Mouse (Mus musculus): ENCODE measurements around the gene Sorl1.

The Sorl1 gene

DNA sequence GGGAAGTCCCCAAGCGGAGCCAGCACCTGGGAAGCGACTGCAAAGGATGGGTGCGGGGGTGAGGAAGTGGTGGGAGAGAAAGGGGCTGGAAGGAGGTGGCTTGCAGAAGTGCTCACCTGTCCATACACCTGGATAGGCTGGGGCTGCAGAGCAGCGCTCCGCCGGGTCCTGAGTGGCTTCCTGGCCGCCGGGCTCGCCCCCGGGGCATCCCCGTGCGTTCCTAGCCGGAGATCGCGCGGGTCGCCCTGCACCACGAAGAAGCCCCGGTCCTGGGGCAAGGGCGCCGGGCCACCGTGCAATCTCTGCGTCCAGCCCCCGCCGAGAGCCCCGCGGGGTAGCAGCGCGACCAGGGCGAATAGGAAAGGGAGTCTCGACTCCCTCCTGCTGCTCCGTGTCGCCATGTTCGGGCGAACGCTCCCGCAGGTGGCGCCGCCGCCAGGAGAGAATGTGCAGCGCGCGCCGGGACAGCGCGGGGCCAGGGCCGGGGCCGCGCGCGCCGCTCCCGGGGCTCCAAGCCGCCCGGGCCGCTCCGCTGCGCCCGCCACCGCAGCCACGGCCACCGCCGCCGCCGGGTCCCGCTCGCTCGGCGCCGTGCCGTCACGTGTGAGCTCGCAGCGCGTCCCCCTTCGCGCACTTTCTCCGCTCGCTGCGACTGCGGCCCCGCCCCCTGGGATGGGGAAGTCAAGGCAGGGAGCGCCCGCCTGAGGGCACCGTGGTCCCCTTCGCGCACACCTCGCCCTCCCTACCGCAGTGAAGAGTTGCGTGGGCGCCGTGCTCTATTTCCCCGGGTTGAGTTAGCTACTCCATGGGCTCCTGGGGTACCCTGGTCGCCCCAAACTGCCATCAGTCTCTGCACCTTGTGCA lies at the start of gene Sorl1:
Sorl1 (minus strand) TSS at position 585 of the 864 bp plus-strand sequence.
- peak; percentile 73 for DNase-seq (ENCODE audit: low spot score)

- DNase-seq (ENCODE audit: low spot score): no peak
Measured at GRCm38 (mm10) chr9:42173781-42174180, 49.7 kb upstream of the Sorl1 start.

DNA sequence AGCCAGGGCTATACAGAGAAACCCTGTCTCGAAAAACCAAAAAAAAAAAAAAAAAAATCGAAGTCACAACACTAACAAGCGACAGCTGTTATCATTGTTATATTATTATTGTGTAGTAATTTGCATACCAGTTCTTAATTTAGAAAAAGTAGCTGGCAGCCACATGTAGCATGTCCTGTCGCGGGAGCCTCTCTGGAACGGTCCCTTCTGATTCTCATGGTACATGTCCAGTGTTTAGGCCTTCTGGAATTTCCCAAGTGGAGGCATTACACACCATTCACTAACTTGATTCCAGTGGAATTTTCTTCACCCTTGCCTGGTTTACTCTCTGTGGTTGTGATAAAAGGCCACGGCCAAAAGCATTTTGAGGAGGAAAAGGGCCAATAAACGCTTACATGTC lies 45.4 kb upstream of the Sorl1 start:
- no peak for DNase-seq (ENCODE audit: low spot score)

DNA sequence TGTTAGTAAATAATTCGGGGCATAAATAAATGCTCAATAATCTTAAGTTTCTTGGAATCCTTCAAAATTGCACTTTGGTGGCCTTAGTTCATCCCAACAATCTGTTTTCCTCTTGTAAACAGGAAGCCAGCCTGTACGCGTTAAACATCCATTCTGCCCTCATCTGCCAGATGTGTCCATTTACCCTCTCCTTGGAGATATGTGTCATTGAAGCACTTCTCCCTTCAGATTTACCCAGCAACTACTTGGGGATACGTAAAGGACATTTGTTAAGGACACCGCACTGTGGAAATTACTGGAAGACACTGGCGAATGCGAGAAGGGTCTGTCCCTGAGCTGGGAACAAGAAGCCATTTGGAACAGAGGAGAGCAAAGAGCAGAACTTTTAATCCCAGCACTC lies 44.9 kb upstream of the Sorl1 start:
- no peak for DNase-seq (ENCODE audit: low spot score)

DNA sequence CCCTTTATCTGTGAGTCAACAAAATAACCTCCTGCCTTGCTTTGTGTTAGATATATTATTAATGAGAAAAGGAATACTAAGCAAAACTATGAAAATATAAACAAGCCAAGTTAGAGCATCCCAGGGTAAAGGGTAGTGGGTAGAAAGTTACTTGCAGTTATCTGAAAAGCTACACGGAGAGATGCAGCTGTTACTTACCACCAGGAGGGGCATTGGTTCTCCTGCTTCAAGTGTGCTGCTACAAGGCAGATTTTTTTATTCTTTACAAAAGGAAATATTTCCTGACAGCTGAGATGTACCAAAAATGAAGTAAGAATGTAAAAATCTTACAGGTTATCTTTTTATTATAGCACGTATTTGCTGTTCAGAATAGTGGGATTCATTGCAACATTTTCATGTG lies 40.8 kb upstream of the Sorl1 start:
- DNase-seq (ENCODE audit: low spot score): no peak

DNA sequence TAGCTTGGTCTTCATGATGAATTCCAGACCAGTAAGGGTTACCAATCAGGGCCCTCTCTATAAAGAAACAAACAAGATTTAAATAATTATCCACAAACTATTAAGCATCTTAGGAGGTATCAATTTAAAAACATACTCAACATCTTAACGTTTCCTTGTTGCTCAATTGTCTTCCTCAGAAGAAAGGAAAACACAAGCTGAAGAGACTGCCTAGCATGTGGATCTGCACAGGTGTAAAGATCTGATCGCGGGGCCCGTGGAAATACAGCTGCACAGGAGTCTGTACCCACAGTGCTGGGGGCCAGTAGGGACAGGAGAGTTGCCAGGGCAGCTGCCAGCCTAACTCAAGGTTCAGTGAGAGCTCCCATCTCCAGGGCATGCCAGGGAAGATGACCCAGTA lies 38.9 kb upstream of the Sorl1 start:
- no peak for DNase-seq (ENCODE audit: low spot score)

GRCm38 (mm10) chr9:42159376-42159775 lies 35.3 kb upstream of the Sorl1 start:
- no peak for DNase-seq (ENCODE audit: low spot score)

DNA sequence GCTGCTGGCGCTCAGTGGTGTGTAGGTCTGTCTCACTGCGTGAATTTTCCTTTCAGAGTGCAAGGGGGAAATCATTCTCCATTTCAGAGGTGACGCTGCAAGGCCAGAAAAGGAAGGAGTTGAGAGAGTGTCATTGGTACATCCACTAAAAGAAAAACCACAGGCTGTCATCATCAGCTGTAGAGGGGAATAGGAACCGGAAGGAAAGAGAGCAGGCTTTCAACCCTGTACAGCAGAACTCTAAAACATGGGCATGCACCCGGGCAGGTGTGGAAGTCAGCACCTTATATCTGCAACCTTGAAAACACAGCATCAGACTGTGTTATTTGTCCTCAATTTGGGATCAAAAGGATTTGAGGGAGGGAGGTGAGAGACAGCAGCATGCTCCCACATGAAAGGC lies 34.6 kb upstream of the Sorl1 start:
- peak; percentile 52 for DNase-seq (ENCODE audit: low spot score)

- no peak for DNase-seq (ENCODE audit: low spot score)
Measured at GRCm38 (mm10) chr9:42157981-42158380, 33.9 kb upstream of the Sorl1 start.

DNA sequence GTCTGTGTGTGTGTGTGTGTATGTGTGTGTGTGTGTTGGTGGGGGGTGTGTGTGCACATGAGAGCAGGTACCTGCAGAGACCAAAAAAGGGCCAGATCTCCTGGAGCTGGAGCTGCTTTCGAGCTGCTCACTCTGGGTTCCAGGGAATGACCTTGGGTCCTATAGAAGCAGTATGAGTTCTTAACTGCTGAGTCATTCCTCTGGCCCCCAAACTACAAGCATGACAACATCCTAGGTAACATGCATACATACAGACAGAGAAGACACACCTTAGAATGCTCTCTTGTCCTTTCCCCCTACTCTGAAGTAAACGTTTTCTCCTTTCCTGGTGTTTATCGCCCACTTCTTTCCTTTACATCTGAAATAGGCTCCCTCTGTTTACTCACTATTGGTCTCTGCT lies 32.5 kb upstream of the Sorl1 start:
- DNase-seq (ENCODE audit: low spot score): no peak

DNA sequence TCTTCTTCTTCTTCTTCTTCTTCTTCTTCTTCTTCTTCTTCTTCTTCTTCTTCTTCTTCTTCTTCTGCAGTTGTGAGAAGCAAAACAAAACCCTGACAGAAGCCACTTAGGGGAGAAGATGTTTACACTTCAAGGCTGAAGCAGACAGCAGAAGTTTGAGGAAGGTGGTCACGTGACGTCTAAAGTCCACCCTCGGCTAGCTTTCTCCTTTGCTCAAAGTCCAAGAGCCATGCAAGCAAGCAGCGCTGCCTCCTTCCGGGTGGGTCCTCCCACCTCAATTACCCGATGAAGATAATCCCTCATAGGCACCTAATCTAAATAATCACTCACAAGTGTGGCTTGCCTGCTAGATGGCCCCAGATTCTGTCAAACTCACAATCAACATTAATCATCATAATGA lies 30.6 kb upstream of the Sorl1 start:
- DNase-seq (ENCODE audit: low spot score): no peak

- DNase-seq (ENCODE audit: low spot score): no peak
Measured at GRCm38 (mm10) chr9:42148816-42149215, 24.7 kb upstream of the Sorl1 start.

DNA sequence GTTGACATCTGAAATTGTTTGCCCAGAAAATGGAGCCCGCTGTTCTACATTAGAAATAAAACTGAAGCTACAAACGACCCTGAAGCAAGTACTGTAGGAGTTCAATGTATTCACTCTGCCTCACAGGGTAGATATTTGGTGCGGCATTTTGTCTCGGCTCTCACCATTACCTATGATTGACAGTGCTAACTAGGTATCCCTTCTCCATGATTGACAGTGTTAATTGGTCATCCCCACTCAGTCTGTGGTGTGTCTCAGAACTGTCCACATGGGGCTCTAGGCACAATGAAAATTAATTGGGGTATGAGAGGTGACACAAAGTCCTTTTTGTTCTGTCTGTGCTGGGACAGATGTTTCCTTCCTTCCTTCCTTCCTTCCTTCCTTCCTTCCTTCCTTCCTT lies 23.9 kb upstream of the Sorl1 start:
- no peak for DNase-seq (ENCODE audit: low spot score)

- DNase-seq (ENCODE audit: low spot score): no peak
Measured at GRCm38 (mm10) chr9:42146463-42146862, 22.4 kb upstream of the Sorl1 start.

DNA sequence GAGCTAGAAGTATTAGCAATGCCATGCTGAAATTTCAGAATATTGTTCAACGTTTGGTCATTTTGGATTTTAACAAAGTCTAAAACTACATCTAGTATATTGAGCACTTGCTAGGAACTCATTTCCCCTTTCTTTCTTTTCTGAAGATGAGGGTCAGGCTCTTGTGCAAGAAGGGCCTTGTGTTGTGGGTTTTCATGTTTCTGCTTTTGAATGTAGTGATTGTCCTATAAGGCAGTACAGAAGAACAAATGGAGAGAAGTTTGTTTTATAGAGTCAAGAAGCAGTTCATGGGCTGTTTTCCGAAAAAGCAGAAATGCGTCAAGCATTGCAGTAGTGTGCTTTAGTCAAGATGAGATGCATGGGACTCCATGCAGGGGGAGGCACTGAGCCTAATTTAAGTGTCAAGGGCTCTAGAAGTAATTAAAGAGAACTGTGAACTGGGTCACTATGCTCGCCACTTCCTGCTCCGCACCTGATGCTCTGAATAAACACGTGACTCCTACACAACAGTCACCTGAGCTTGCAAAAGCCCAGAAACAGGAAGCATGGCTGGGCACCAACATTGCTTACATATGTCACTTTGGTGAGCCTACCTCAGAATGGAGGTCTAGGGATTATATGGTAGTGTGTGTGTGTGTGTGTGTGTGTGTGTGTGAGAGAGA lies 17.6 kb upstream of the Sorl1 start:
- peak; percentile 49 for DNase-seq (ENCODE audit: low spot score)

DNA sequence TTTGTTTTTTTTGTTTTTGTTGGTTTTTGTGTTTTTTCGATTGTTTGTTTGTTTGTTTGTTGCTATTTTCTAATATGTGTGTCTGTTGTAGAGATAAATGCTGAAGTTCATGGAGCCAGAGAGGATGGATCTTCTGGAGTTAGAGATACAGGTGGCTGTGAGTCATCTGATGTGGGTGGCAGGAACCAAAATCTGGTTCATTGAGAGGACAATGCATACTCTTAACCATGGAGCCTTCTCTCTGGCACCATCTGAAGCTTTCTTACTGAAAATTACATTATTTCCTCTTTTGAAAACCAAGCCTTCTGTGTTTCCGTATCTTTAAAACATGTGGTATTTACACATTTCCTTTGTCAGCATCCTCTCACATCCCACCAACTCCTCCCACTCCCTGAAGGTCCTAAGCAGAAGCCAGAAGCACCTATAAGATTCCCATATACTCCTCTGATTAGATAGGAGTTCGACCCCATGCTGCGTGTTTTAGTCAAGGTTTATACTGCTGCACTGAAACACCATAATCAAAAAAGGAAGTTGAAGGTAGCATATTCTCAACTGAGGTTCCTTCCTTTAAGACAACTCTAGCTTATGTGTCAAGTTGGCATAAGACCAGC lies 14.3 kb upstream of the Sorl1 start:
- DNase-seq (ENCODE audit: low spot score): peak; percentile 17

- DNase-seq (ENCODE audit: low spot score): no peak
Measured at GRCm38 (mm10) chr9:42137578-42137977, 13.5 kb upstream of the Sorl1 start.

- DNase-seq (ENCODE audit: low spot score): no peak
Measured at GRCm38 (mm10) chr9:42130793-42131760, 7.0 kb upstream of the Sorl1 start.

GRCm38 (mm10) chr9:42127983-42128382 lies 3.9 kb upstream of the Sorl1 start:
- no peak for DNase-seq (ENCODE audit: low spot score)

DNA sequence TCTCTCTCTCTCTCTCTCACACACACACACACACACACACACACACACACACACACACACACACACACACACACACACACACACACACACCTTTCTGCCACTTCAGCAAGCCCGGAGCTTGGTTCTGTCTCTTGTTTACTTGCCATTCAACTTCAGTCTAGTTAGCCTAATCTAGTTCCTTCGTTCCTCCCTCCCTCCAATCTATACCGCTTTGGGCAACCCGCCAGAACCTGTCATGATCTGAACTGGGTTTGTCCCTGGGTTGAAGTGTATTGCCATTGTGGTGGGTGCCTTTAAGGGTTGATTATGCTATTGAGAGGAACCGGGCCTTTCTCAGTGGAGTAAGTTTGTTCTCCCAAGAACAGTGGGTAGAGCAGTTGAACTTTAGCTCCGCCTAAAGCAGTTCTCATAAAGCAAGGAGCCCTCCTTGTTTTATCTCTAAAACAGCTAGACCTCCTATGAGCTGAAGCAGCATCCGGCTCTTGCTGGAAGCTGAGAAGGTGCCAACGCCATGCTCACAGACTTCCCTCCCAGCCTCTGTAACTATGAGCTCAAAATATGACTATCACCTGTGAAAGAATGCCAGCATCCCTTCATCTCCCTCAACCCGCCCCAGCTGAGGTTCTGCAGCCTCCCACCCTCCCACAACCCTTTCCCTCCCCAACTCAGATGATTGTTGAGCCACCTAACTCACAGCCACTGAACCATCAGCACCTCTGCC lies 1.3 kb upstream of the Sorl1 start:
- DNase-seq (ENCODE audit: low spot score): no peak

- no peak for DNase-seq (ENCODE audit: low spot score)
Measured at GRCm38 (mm10) chr9:42123204-42123603, 893 bp downstream of the Sorl1 start.

Measured in T-cell, adult 2 months (primary cell).